Mouse (Mus musculus) intestine, embryonic 14.5 days (tissue): ENCODE data around the gene Ppp1r10. TPM values are rescaled to one million over a fixed set of nuclear protein-coding genes. Genes with fewer than 3 reads are reported as not detected.

Source experiments
- ATAC-seq: fragments of 200-750 bp; cut with Nextera tagmentation; replicated peaks from 2 replicates; pipeline ENCODE4 v1.8.0; 2017; ENCODE audit warnings: low read depth, moderate number of reproducible peaks, moderate TSS enrichment, moderate library complexity; ENCODE audit not compliant: low FRiP score, low TSS enrichment
- DNase-seq: peaks from one replicate; pipeline ENCODE4 v3.0.0-alpha.2; 2018; ENCODE audit warnings: low spot score
- H3K27ac ChIP-seq: fragments of 300-500 bp; sonication (generic); 2 replicates; pipeline ENCODE4 v1.5.1; 2014; ENCODE audit warnings: low read depth, mild to moderate bottlenecking, control low read depth
- H3K27me3 ChIP-seq: fragments of 300-500 bp; sonication (generic); replicated peaks from 2 replicates; pipeline ENCODE4 v1.6.1; 2014; ENCODE audit warnings: low read length, control low read depth; ENCODE audit not compliant: control insufficient read depth, insufficient read depth
- H3K36me3 ChIP-seq: fragments of 300-500 bp; sonication (generic); 2 replicates; pipeline ENCODE4 v1.6.1; 2014; ENCODE audit warnings: low read length, control low read depth; ENCODE audit not compliant: control insufficient read depth, insufficient read depth
- H3K4me1 ChIP-seq: fragments of 300-500 bp; sonication (generic); replicated peaks from 2 replicates; pipeline ENCODE4 v1.6.1; 2014; ENCODE audit warnings: low read length, control low read depth, mixed read lengths; ENCODE audit not compliant: control insufficient read depth, insufficient read depth
- H3K4me2 ChIP-seq: fragments of 300-500 bp; sonication (generic); 2 replicates; pipeline ENCODE4 v1.6.1; 2014; ENCODE audit warnings: low read length
- H3K4me3 ChIP-seq: fragments of 300-500 bp; sonication (generic); 2 replicates; pipeline ENCODE4 v1.5.1; 2014; ENCODE audit warnings: low read depth, low read length, control low read depth, mixed read lengths
- H3K9ac ChIP-seq: fragments of 300-500 bp; sonication (generic); 2 replicates; pipeline ENCODE4 v1.6.1; 2014; ENCODE audit warnings: mild to moderate bottlenecking, low read length
- H3K9me3 ChIP-seq: fragments of 300-500 bp; sonication (generic); 2 replicates; pipeline ENCODE4 v1.6.1; 2016; ENCODE audit warnings: low read length, control low read depth; ENCODE audit not compliant: control insufficient read depth
- WGBS: fragments of 180-500 bp; shearing (Covaris S2); extraction: QIAGEN DNeasy Blood & Tissue Kit; methylation state at CpG from one replicate; pipeline ENCODE4 v1.1.7; 2014; 5-methylcytosine and 5-hydroxymethylcytosine counted together
- polyA plus RNA-seq: library from polyadenylated mRNA; unstranded; fragments of >200 nt; fragmentation: Nextera tagmentation; extraction: Ambion mirVana; gene quantifications from 2 replicates; pipeline ENCODE4 v1.2.1, GENCODE M21; 2014

Gene Ppp1r10
- polyA plus RNA-seq, 1 experiment from 2014 or later = 33.8 TPM

- peak; percentile 91 for DNase-seq
- peak overlapping the region; percentile 90 for H3K4me2 ChIP-seq
- WGBS = 12% methylated on average over 7 of the region's 7 CpGs
- no peaks in the 10 kb centered on the region for H3K27me3 ChIP-seq
- no peaks in the 10 kb centered on the region for H3K9me3 ChIP-seq
- H3K27ac ChIP-seq = peak overlapping the region; percentile 99
- peak; percentile 18; the same call in 1 of the 2 replicates for ATAC-seq
- H3K36me3 ChIP-seq = peaks cover 26% of the 10 kb centered on the region
- H3K4me1 ChIP-seq = peaks cover 28% of the 10 kb centered on the region
- peak overlapping the region; percentile 100 for H3K9ac ChIP-seq
- peak overlapping the region; percentile 60 for H3K4me3 ChIP-seq
Observed at GRCm38 (mm10) chr17:35919060-35919715, 3.0 kb downstream of the Ppp1r10 start.

GRCm38 (mm10) chr17:35919864-35920301 lies 3.6 kb downstream of the Ppp1r10 start:
- ATAC-seq = no peak
- H3K4me2 ChIP-seq = peak overlapping the region; percentile 90
- H3K27me3 ChIP-seq = no peaks in the 10 kb centered on the region
- H3K9ac ChIP-seq = peak overlapping the region; percentile 100
- WGBS = 46% methylated on average over 6 of the region's 6 CpGs
- H3K9me3 ChIP-seq = no peaks in the 10 kb centered on the region
- peaks cover 28% of the 10 kb centered on the region for H3K4me1 ChIP-seq
- H3K4me3 ChIP-seq = peak overlapping the region; percentile 60
- no peak for DNase-seq
- peaks cover 30% of the 10 kb centered on the region for H3K36me3 ChIP-seq
- H3K27ac ChIP-seq = peak overlapping the region; percentile 99

- no peak for DNase-seq
- Histone ChIP-seq H3K4me2 (peak overlapping the region; percentile 90; the same call in 1 of the 2 replicates), H3K4me1 (peaks cover 24% of the 10 kb centered on the region), H3K36me3 (peaks cover 35% of the 10 kb centered on the region), H3K4me3 (no peak overlapping the region), H3K9me3 (no peaks in the 10 kb centered on the region), H3K27ac (peak overlapping the region; percentile 99), H3K9ac (peak overlapping the region; percentile 100), H3K27me3 (no peaks in the 10 kb centered on the region)
- no peak for ATAC-seq
- WGBS = 50% methylated on average over 1 of the region's 1 CpGs
Observed at GRCm38 (mm10) chr17:35920384-35920783, 4.2 kb downstream of the Ppp1r10 start.

- no peak for DNase-seq
- Histone ChIP-seq H3K9me3 (no peaks in the 10 kb centered on the region), H3K9ac (no peak overlapping the region), H3K4me1 (peaks cover 21% of the 10 kb centered on the region), H3K27me3 (no peaks in the 10 kb centered on the region), H3K36me3 (peaks cover 41% of the 10 kb centered on the region), H3K4me3 (no peak overlapping the region), H3K27ac (peak overlapping the region; percentile 99), H3K4me2 (no peak overlapping the region; the same call in 1 of the 2 replicates)
- no peak for ATAC-seq
- 70% methylated on average over 5 of the region's 5 CpGs for WGBS
Observed at GRCm38 (mm10) chr17:35920862-35921562, 4.8 kb downstream of the Ppp1r10 start.

GRCm38 (mm10) chr17:35921710-35922109 lies 5.5 kb downstream of the Ppp1r10 start:
- no peak overlapping the region for H3K27ac ChIP-seq
- no peaks in the 10 kb centered on the region for H3K27me3 ChIP-seq
- H3K4me1 ChIP-seq = peaks cover 21% of the 10 kb centered on the region
- H3K36me3 ChIP-seq = peaks cover 48% of the 10 kb centered on the region
- 74% methylated on average over 4 of the region's 4 CpGs for WGBS
- no peaks in the 10 kb centered on the region for H3K9me3 ChIP-seq
- H3K4me3 ChIP-seq = no peak overlapping the region
- DNase-seq = no peak
- no peak overlapping the region for H3K9ac ChIP-seq
- no peak overlapping the region for H3K4me2 ChIP-seq
- ATAC-seq = no peak

GRCm38 (mm10) chr17:35922566-35922965 lies 6.3 kb downstream of the Ppp1r10 start:
- WGBS = 88% methylated on average over 3 of the region's 3 CpGs
- no peaks in the 10 kb centered on the region for H3K27me3 ChIP-seq
- ATAC-seq (no peak), DNase-seq (no peak)
- H3K9ac ChIP-seq = no peak overlapping the region
- H3K9me3 ChIP-seq = no peaks in the 10 kb centered on the region
- H3K4me3 ChIP-seq = no peak overlapping the region
- no peak overlapping the region for H3K4me2 ChIP-seq
- H3K36me3 ChIP-seq = peaks cover 50% of the 10 kb centered on the region
- peaks cover 21% of the 10 kb centered on the region for H3K4me1 ChIP-seq
- H3K27ac ChIP-seq = no peak overlapping the region

GRCm38 (mm10) chr17:35923281-35923680 lies 7.0 kb downstream of the Ppp1r10 start:
- no peak overlapping the region for H3K27ac ChIP-seq
- no peaks in the 10 kb centered on the region for H3K9me3 ChIP-seq
- H3K4me2 ChIP-seq = no peak overlapping the region
- no peak overlapping the region for H3K9ac ChIP-seq
- no peak overlapping the region for H3K4me3 ChIP-seq
- ATAC-seq = no peak
- no peaks in the 10 kb centered on the region for H3K27me3 ChIP-seq
- H3K36me3 ChIP-seq = peaks cover 55% of the 10 kb centered on the region
- no peak for DNase-seq
- H3K4me1 ChIP-seq = peaks cover 21% of the 10 kb centered on the region
- WGBS = 95% methylated on average over 4 of the region's 4 CpGs

- no peak overlapping the region for H3K4me2 ChIP-seq
- H3K4me3 ChIP-seq = no peak overlapping the region
- no peaks in the 10 kb centered on the region for H3K27me3 ChIP-seq
- H3K27ac ChIP-seq = no peak overlapping the region
- DNase-seq (no peak), ATAC-seq (no peak)
- no peaks in the 10 kb centered on the region for H3K9me3 ChIP-seq
- peaks cover 85% of the 10 kb centered on the region for H3K36me3 ChIP-seq
- WGBS = 73% methylated on average over 1 of the region's 1 CpGs
- no peak overlapping the region for H3K9ac ChIP-seq
- H3K4me1 ChIP-seq = no peaks in the 10 kb centered on the region
Observed at GRCm38 (mm10) chr17:35927471-35927870, 11.2 kb downstream of the Ppp1r10 start.
